Mouse (Mus musculus): Measurements from ENCODE around the gene A1cf. TPM values are rescaled to one million over a fixed set of nuclear protein-coding genes. Genes with fewer than 3 reads are reported as not detected.

Gene A1cf
- not detected in 2 replicates for polyA plus RNA-seq (2015; fragmentation: Nextera tagmentation; extraction: Ambion mirVana)

DNA sequence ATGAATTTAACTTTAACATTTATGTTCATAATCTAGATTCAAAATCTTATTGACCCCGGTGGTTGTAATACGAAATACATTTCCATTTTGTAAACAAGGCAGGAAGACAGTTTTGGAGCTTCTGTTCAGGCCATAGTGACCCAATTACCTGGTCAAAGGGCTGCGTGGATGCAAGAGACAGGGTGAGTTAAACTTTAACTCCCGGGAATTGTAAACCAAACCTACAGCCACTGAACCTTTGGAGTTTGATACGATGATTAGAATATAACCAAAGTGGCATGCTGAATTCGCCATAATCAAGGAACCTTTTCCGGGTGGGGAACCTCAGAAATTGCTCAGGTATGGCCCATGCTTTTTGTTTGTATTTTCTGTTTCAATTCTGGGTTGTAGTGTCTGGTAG is at the start of gene A1cf:
Gene A1cf, plus strand, starts transcription at position 244 of the 400 bp plus-strand sequence.
- H3K27ac ChIP-seq (ENCODE audit: low read length) = no peak within 1 kb of the TSS
- no peaks in the 10 kb centered on the region for H3K36me3 ChIP-seq (ENCODE audit: insufficient read depth, low read length)
- H3K9me3 ChIP-seq (ENCODE audit: low read length) = no peaks in the 10 kb centered on the region
- no peak for DNase-seq (ENCODE audit: low spot score)
- no peak within 1 kb of the TSS for H3K4me2 ChIP-seq (replicated peaks; ENCODE audit: low read depth, low read length)
- no peak within 1 kb of the TSS for H3K9ac ChIP-seq (replicated peaks; ENCODE audit: low read depth)
- no peak for TF ChIP-seq EP300 (IDR thresholded peaks at IDR 0.05)
- no peak for TF ChIP-seq CTCF (IDR thresholded peaks at IDR 0.05)
- H3K4me3 ChIP-seq (ENCODE audit: low read depth, low read length) = no peak within 1 kb of the TSS
- H3K4me1 ChIP-seq (ENCODE audit: insufficient read depth, low read depth, low read length) = no peaks in the 10 kb centered on the region
- no peaks in the 10 kb centered on the region for H3K27me3 ChIP-seq (replicated peaks; ENCODE audit: insufficient read depth, low read length)
- ATAC-seq = no peak
- 76% methylated on average over 7 of the region's 7 CpGs for WGBS

DNA sequence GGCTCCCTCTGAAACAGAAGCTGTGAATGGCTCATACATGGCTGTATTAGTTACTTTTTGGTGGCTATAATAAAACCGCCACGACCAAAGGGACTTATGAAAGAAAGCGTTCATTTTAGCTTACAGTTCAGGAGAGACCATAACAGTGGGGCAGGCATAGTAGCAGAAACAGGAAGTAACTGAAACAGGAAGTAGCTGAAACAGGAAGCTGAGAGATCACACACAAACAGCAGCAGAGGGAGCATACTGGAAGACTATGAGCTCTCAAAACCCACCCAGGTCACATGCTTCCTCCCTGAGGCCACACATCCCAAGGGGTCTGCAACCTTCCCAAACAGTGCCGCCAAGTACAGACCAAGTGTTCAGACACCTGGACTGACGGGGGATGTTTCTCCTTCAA is 34.3 kb upstream of the A1cf start:
- no peak overlapping the region for H3K4me2 ChIP-seq (replicated peaks; ENCODE audit: low read depth, low read length)
- no peaks in the 10 kb centered on the region for H3K36me3 ChIP-seq (ENCODE audit: insufficient read depth, low read length)
- no peak overlapping the region for H3K4me3 ChIP-seq (ENCODE audit: low read depth, low read length)
- peak; percentile 7 for DNase-seq (ENCODE audit: low spot score)
- TF ChIP-seq EP300 (IDR thresholded peaks at IDR 0.05) (no peak), CTCF (IDR thresholded peaks at IDR 0.05) (no peak)
- no peak for ATAC-seq
- H3K9me3 ChIP-seq (ENCODE audit: low read length) = no peaks in the 10 kb centered on the region
- 79% methylated on average over 5 of the region's 5 CpGs for WGBS
- H3K27me3 ChIP-seq (replicated peaks; ENCODE audit: insufficient read depth, low read length) = no peaks in the 10 kb centered on the region
- H3K9ac ChIP-seq (replicated peaks; ENCODE audit: low read depth) = no peak overlapping the region
- H3K27ac ChIP-seq (ENCODE audit: low read length) = no peak overlapping the region
- no peaks in the 10 kb centered on the region for H3K4me1 ChIP-seq (ENCODE audit: insufficient read depth, low read depth, low read length)

DNA sequence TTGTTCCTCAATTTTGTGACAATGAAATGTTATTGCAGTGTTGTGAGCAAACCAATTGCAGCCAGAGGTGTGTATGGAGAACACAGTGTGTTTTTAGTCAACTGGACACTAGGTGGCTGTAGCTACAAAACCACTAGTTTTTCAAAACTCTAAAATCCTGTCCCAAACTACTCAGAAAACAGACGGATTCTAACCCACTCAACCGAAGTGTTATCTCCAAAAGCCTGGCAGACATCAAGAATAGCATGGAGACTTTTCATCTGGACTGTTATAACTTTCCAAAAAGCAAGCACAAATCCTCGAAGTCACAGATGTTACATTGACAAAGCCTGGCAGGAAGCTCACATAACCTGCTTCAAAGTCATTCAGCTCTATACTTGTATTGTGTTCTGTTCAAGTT is 6.7 kb upstream of the A1cf start:
- TF ChIP-seq EP300 (IDR thresholded peaks at IDR 0.05) = no peak
- 0 out of 2 replicates have a peak, but pooled peaks have one; percentile 20 for TF ChIP-seq CTCF (IDR thresholded peaks at IDR 0.05)
- Histone ChIP-seq H3K4me1 (ENCODE audit: insufficient read depth, low read depth, low read length) (no peaks in the 10 kb centered on the region), H3K27ac (ENCODE audit: low read length) (no peak overlapping the region), H3K4me2 (replicated peaks; ENCODE audit: low read depth, low read length) (no peak overlapping the region), H3K36me3 (ENCODE audit: insufficient read depth, low read length) (no peaks in the 10 kb centered on the region), H3K9ac (replicated peaks; ENCODE audit: low read depth) (no peak overlapping the region), H3K27me3 (replicated peaks; ENCODE audit: insufficient read depth, low read length) (no peaks in the 10 kb centered on the region), H3K4me3 (ENCODE audit: low read depth, low read length) (no peak overlapping the region), H3K9me3 (ENCODE audit: low read length) (no peaks in the 10 kb centered on the region)
- no peak for ATAC-seq
- DNase-seq (ENCODE audit: low spot score) = no peak
- 32% methylated on average over 3 of the region's 3 CpGs for WGBS

DNA sequence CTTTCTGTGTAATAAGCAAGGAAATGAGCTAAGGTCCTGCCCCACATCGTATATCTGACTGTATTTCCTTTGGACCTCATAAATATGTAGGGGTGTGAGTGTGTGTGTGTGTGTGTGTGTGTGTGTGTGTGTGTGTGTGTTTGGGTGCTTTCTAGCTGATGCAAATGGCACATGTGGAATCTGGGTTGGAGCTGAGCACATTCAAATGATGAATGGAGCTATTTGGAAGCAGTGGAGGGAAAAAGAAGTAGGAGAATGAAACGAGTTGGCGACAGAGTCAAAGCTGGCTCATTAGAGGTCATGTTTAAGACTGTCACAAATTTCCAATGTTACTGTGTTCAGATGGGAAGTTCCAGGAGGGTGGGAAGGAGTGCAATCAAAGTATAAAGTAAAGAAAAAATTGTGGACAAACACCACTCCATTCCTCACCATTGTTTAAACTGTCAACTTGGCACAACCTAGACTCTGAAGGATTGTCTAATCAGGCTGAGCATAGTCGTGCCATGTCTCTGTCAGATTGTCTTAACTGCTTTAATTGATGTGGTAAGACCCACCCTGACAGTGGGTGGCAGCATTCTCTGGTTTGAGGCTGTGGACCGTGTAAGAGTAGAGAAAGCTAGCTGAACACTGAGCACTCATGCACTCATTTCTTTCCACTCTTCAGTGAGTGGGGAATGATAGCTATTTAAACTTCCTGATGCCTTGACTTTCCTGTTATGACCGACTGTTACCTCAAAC is 5.9 kb upstream of the A1cf start:
- no peak overlapping the region for H3K4me3 ChIP-seq (ENCODE audit: low read depth, low read length)
- H3K4me1 ChIP-seq (ENCODE audit: insufficient read depth, low read depth, low read length) = no peaks in the 10 kb centered on the region
- H3K9me3 ChIP-seq (ENCODE audit: low read length) = no peaks in the 10 kb centered on the region
- ATAC-seq (no peak), DNase-seq (ENCODE audit: low spot score) (no peak)
- TF ChIP-seq EP300 (IDR thresholded peaks at IDR 0.05) (no peak), CTCF (IDR thresholded peaks at IDR 0.05) (0 out of 2 replicates have a peak, but pooled peaks have one; percentile 6)
- 38% methylated on average over 6 of the region's 6 CpGs for WGBS
- no peaks in the 10 kb centered on the region for H3K27me3 ChIP-seq (replicated peaks; ENCODE audit: insufficient read depth, low read length)
- H3K9ac ChIP-seq (replicated peaks; ENCODE audit: low read depth) = no peak overlapping the region
- H3K36me3 ChIP-seq (ENCODE audit: insufficient read depth, low read length) = no peaks in the 10 kb centered on the region
- no peak overlapping the region for H3K4me2 ChIP-seq (replicated peaks; ENCODE audit: low read depth, low read length)
- no peak overlapping the region for H3K27ac ChIP-seq (ENCODE audit: low read length)

DNA sequence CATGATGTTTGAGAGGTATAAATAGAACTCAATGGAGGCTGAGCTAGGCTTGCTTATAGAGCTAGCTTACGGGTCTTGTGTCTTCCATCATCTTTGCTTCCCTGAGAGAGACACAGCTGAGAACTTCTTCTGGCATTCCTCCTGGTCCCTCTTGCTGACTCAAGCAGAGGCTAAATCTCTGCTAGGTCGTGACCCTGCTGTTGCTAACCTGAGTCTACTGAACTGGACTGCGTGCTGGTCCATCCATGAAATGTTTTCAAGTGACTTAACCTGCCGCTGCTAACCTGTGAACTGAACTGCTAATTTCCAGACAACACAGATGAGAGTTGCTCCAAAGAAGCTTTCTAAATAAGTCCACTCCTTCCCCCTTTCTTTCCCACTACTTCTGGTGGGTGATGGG is 3.1 kb upstream of the A1cf start:
- DNase-seq (ENCODE audit: low spot score) = no peak
- H3K4me1 ChIP-seq (ENCODE audit: insufficient read depth, low read depth, low read length) = no peaks in the 10 kb centered on the region
- H3K27me3 ChIP-seq (replicated peaks; ENCODE audit: insufficient read depth, low read length) = no peaks in the 10 kb centered on the region
- H3K27ac ChIP-seq (ENCODE audit: low read length) = no peak overlapping the region
- ATAC-seq = no peak
- TF ChIP-seq CTCF (IDR thresholded peaks at IDR 0.05) (no peak), EP300 (IDR thresholded peaks at IDR 0.05) (no peak)
- no peaks in the 10 kb centered on the region for H3K36me3 ChIP-seq (ENCODE audit: insufficient read depth, low read length)
- H3K9me3 ChIP-seq (ENCODE audit: low read length) = no peaks in the 10 kb centered on the region
- no peak overlapping the region for H3K4me3 ChIP-seq (ENCODE audit: low read depth, low read length)
- 84% methylated on average over 4 of the region's 4 CpGs for WGBS
- no peak overlapping the region for H3K4me2 ChIP-seq (replicated peaks; ENCODE audit: low read depth, low read length)
- no peak overlapping the region for H3K9ac ChIP-seq (replicated peaks; ENCODE audit: low read depth)

DNA sequence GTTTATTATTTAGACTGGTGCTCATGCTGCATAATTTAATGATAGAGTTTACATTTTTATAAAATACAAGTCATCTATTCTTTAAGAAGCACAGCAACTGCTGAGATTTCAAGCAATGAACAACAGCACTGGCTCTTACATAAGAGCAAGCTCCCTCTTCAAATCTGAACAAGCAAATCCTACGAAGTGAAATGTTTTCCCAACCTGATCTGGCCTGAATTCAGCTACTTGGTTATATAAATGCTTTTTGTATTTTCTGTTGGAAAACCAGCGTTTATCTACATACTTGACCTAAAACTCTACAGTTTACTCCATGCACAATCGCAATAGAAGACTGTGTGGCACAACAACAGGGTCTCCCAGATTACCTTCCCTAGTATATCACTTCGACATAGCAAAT is 488 bp upstream of the A1cf start:
- no peak for ATAC-seq

More for the DNA sequence above, 488 bp upstream of the A1cf start:
- no peak overlapping the region for H3K4me3 ChIP-seq (ENCODE audit: low read depth, low read length)
- 54% methylated on average over 4 of the region's 4 CpGs for WGBS
- H3K4me1 ChIP-seq (ENCODE audit: insufficient read depth, low read depth, low read length) = no peaks in the 10 kb centered on the region
- no peak overlapping the region for H3K27ac ChIP-seq (ENCODE audit: low read length)
- no peaks in the 10 kb centered on the region for H3K27me3 ChIP-seq (replicated peaks; ENCODE audit: insufficient read depth, low read length)
- no peak for TF ChIP-seq EP300 (IDR thresholded peaks at IDR 0.05)
- no peak for TF ChIP-seq CTCF (IDR thresholded peaks at IDR 0.05)
- H3K9me3 ChIP-seq (ENCODE audit: low read length) = no peaks in the 10 kb centered on the region
- DNase-seq (ENCODE audit: low spot score) = peak; percentile 42
- no peak overlapping the region for H3K4me2 ChIP-seq (replicated peaks; ENCODE audit: low read depth, low read length)
- H3K36me3 ChIP-seq (ENCODE audit: insufficient read depth, low read length) = no peaks in the 10 kb centered on the region
- no peak overlapping the region for H3K9ac ChIP-seq (replicated peaks; ENCODE audit: low read depth)

All from lung, postnatal 0 days (tissue).